Mouse (Mus musculus): ENCODE results near the gene Gm5938. TPM values are rescaled to one million over a fixed set of nuclear protein-coding genes. Genes with fewer than 3 reads are reported as not detected.

Gm5938 gene
- polyA plus RNA-seq (2012; ENCODE audit: insufficient read depth, insufficient read length, missing spikeins): not detected in 2 replicates

DNA sequence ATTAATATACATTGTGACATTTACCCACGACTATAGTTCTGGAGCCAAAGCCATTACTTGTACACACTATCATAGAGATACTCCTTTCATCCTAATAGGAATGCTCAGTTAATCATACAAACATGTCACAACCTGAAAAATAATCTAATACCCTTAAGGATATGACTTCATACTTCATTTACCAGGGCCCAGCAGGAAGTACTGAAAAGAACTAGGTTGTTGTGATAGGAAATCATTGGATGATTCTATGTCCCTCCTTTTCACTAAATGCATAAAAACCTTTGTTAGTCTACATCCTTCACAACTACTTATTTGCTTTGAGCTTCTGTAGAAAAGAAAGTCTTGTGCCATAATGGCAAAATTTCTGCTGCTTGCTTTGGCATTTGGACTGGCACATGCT is at the start of gene Gm5938:
Gene Gm5938 (plus strand): TSS at position 301 of the 400 bp plus-strand sequence.
- H3K4me3 ChIP-seq (ENCODE audit: insufficient read depth, low read depth, low read length): no peak within 1 kb of the TSS
- no peak within 1 kb of the TSS for H3K27ac ChIP-seq (replicated peaks; ENCODE audit: low read depth, low read length)
- no peaks in the 10 kb centered on the region for H3K4me1 ChIP-seq (ENCODE audit: control insufficient read depth, insufficient read depth, insufficient read length, low read length)

GRCm38 (mm10) chrX:78091274-78091673 is 34.0 kb upstream of the Gm5938 start, which contains the start of gene Obp1a:
Gene Obp1a, minus strand, starts transcription at chrX:78091374.
- H3K4me3 ChIP-seq (ENCODE audit: insufficient read depth, low read depth, low read length): no peak within 1 kb of the TSS
- no peaks in the 10 kb centered on the region for H3K4me1 ChIP-seq (ENCODE audit: control insufficient read depth, insufficient read depth, insufficient read length, low read length)
- H3K27ac ChIP-seq (replicated peaks; ENCODE audit: low read depth, low read length): no peak within 1 kb of the TSS

Other genes with a start within 250 kb of the Gm5938 start
- gene 5430402E10Rik, start 200.4 kb upstream of the Gm5938 start, polyA plus RNA-seq (2012; ENCODE audit: insufficient read depth, insufficient read length, missing spikeins): not detected in 2 replicates
- not detected in 2 replicates for gene Obp1a, start 34.1 kb upstream of the Gm5938 start, polyA plus RNA-seq (2012; ENCODE audit: insufficient read depth, insufficient read length, missing spikeins)
- not detected in 2 replicates for gene Obp1b, start 61.3 kb downstream of the Gm5938 start, polyA plus RNA-seq (2012; ENCODE audit: insufficient read depth, insufficient read length, missing spikeins)
- not detected in 2 replicates for gene Gm14743, start 120.5 kb downstream of the Gm5938 start, polyA plus RNA-seq (2012; ENCODE audit: insufficient read depth, insufficient read length, missing spikeins)
- not detected in 2 replicates for gene 4930480E11Rik, start 244.2 kb downstream of the Gm5938 start, polyA plus RNA-seq (2012; ENCODE audit: insufficient read depth, insufficient read length, missing spikeins)

Measured in brown adipose tissue, adult 24 weeks (tissue).